Mouse (Mus musculus) 3T3-L1 (cell line): ENCODE measurements around the gene Gm884.

Experiments used
- DNase-seq: peaks from one replicate; pipeline ENCODE4 v3.0.0-alpha.2; 2015; ENCODE audit warnings: low read depth, low spot score

Gene Gm884

GRCm38 (mm10) chr11:103635481-103635880 is 14.5 kb upstream of the Gm884 start:
- DNase-seq = no peak

- DNase-seq = no peak
These were observed 13.9 kb upstream of the Gm884 start for GRCm38 (mm10) chr11:103634806-103635205.

GRCm38 (mm10) chr11:103627453-103627852 is 6.5 kb upstream of the Gm884 start:
- DNase-seq = no peak

GRCm38 (mm10) chr11:103610772-103611171 is 10.2 kb downstream of the Gm884 start:
- DNase-seq = no peak

- DNase-seq = peak; percentile 69
These were observed 14.3 kb downstream of the Gm884 start for GRCm38 (mm10) chr11:103606611-103607010.

GRCm38 (mm10) chr11:103578339-103578738 is 42.6 kb downstream of the Gm884 start:
- DNase-seq = no peak

- DNase-seq = peak; percentile 59
These were observed 64.9 kb downstream of the Gm884 start for GRCm38 (mm10) chr11:103556021-103556420.

GRCm38 (mm10) chr11:103534973-103535372 is 86.0 kb downstream of the Gm884 start:
- peak; percentile 0 for DNase-seq

GRCm38 (mm10) chr11:103512111-103512510 is 108.8 kb downstream of the Gm884 start:
- no peak for DNase-seq

GRCm38 (mm10) chr11:103504497-103504896 is 116.4 kb downstream of the Gm884 start, which contains the start of gene Lrrc37a:
Lrrc37a (minus strand) TSS chr11:103504597.
- DNase-seq = peak; percentile 0
